13 mouse cellular contexts compared by ENCODE assay signal in genomic region chr7:83800561-83801482, GRCm38 (mm10). TPM values are rescaled to one million over a fixed set of nuclear protein-coding genes. Genes with fewer than 3 reads are reported as not detected.
DNase-seq lines count a peak whose midpoint lies in the region; ATAC-seq and TF ChIP-seq lines count a peak whose summit lies in the region.
"Had no signal": no experiment of that assay in that cellular context is flagged by ENCODE, and none has a peak within 500 bp of the region (broad histone marks: within the 10 kb centered on the region; RNA-seq: fewer than 3 reads in every experiment).

No protein-coding gene starts in this region.

- intact Hi-C loops in heart, postnatal 14 days (cut with DNase I), result loop anchor here (2.0 to 5.0 kb wide), 2 partner anchors 26 to 104 kb away; no protein-coding TSS in a partner anchor

- DNase-seq in cerebellum, adult 9-10 months, result peak; percentile 70
- no peak for DNase-seq in cerebellum, adult 8-10 months
- no peak for DNase-seq in heart, postnatal 14 days
- DNase-seq in ovary, adult 18-20 months (ENCODE audit: low spot score), result peak; percentile 57
- DNase-seq in ovary, postnatal 10 days (ENCODE audit: low spot score), result no peak
- DNase-seq in brain, embryonic 14.5 days (ENCODE audit: low read depth), result peak; percentile 39
- DNase-seq in midbrain, postnatal 0 days (ENCODE audit: low spot score), result no peak
- DNase-seq: gastrocnemius, postnatal 36 days; kidney, adult 9 months had no signal

- no peak for ATAC-seq in heart, embryonic 14.5 days (ENCODE audit: insufficient number of reproducible peaks, insufficient read depth, low FRiP score, low read depth)
- no peak for ATAC-seq in midbrain, postnatal 0 days (ENCODE audit: low FRiP score)
- ATAC-seq: liver, embryonic 12.5 days had no signal

- no peak overlapping the region for H3K4me3 ChIP-seq in heart, embryonic 14.5 days (ENCODE audit: control insufficient read depth in 1 of 2, insufficient read depth in 1 of 2, low read depth in 1 of 2, low read length in 2 of 2)
- no peak overlapping the region for H3K4me3 ChIP-seq in midbrain, postnatal 0 days (ENCODE audit: low read depth, low read length)
- H3K4me3 ChIP-seq: liver, embryonic 12.5 days; myocyte had no signal

- 53% methylated on average over 8 of the region's 8 CpGs for WGBS in heart, embryonic 14.5 days
- WGBS in midbrain, postnatal 0 days, result 76% methylated on average over 8 of the region's 8 CpGs

- H3K4me1 ChIP-seq in heart, embryonic 14.5 days (ENCODE audit: control insufficient read depth in 2 of 2, insufficient read depth in 2 of 2, low read length in 2 of 2), result peaks cover 8 to 11% of the 10 kb centered on the region in 2 experiments
- H3K4me1 ChIP-seq in midbrain, postnatal 0 days (ENCODE audit: insufficient read depth, low read length), result no peaks in the 10 kb centered on the region
- H3K4me1 ChIP-seq: liver, embryonic 12.5 days had no signal

- H3K4me2 ChIP-seq in heart, embryonic 14.5 days (ENCODE audit: low read length), result 0 out of 2 replicates have a peak overlapping the region, but pooled peaks have one; percentile 0
- H3K4me2 ChIP-seq in midbrain, postnatal 0 days (ENCODE audit: low read depth, low read length, poor library complexity, severe bottlenecking), result no peak overlapping the region
- H3K4me2 ChIP-seq: hindbrain, embryonic 14.5 days; liver, embryonic 12.5 days had no signal

- no peak for TF ChIP-seq CTCF in brain, embryonic 14.5 days (IDR thresholded peaks at IDR 0.05; ENCODE audit: borderline replicate concordance, extremely low read depth, insufficient read depth, insufficient read length)
- no peak for TF ChIP-seq CTCF in midbrain, postnatal 0 days (IDR thresholded peaks at IDR 0.05)

- peak overlapping the region; percentile 44 to 68; a peak in 3 of 4 replicates for H3K27ac ChIP-seq in heart, embryonic 14.5 days (replicated peaks in 1 of 2; ENCODE audit: control insufficient read depth in 1 of 2, insufficient read depth in 1 of 2, low read depth in 2 of 2, low read length in 2 of 2)
- no peak overlapping the region for H3K27ac ChIP-seq in midbrain, postnatal 0 days (ENCODE audit: low read depth, low read length)
- H3K27ac ChIP-seq: hindbrain, embryonic 14.5 days; liver, embryonic 12.5 days had no signal

- TF ChIP-seq POLR2A in brain, embryonic 14.5 days (IDR thresholded peaks at IDR 0.05; ENCODE audit: borderline replicate concordance, extremely low read depth, insufficient read depth, insufficient read length, poor library complexity, severe bottlenecking), result no peak

- H3K9me3 ChIP-seq in heart, embryonic 14.5 days (ENCODE audit: control insufficient read depth, low read length), result no peaks in the 10 kb centered on the region
- no peaks in the 10 kb centered on the region for H3K9me3 ChIP-seq in midbrain, postnatal 0 days (ENCODE audit: low read length)
- H3K9me3 ChIP-seq: liver, embryonic 12.5 days had no signal

- no peaks in the 10 kb centered on the region for H3K27me3 ChIP-seq in heart, embryonic 14.5 days (ENCODE audit: control insufficient read depth, insufficient read depth, low read length)
- H3K27me3 ChIP-seq in midbrain, postnatal 0 days (ENCODE audit: insufficient read depth, low read length), result no peaks in the 10 kb centered on the region
- H3K27me3 ChIP-seq: liver, embryonic 12.5 days had no signal

- no peaks in the 10 kb centered on the region for H3K36me3 ChIP-seq in heart, embryonic 14.5 days (ENCODE audit: control insufficient read depth, insufficient read depth, low read length)
- no peaks in the 10 kb centered on the region for H3K36me3 ChIP-seq in midbrain, postnatal 0 days (ENCODE audit: insufficient read depth, low read length)
- H3K36me3 ChIP-seq: liver, embryonic 12.5 days had no signal

- no peak overlapping the region; the same call in 1 of the 2 replicates for H3K9ac ChIP-seq in heart, embryonic 14.5 days (ENCODE audit: low read length)
- no peak overlapping the region for H3K9ac ChIP-seq in midbrain, postnatal 0 days (replicated peaks; ENCODE audit: low read length, poor library complexity, severe bottlenecking)
- H3K9ac ChIP-seq: hindbrain, embryonic 14.5 days; liver, embryonic 12.5 days had no signal

RNA-seq across cellular contexts. Expression of gene Cfap161, which starts 6.1 kb away (rescaled TPM):
- 3.3 TPM in 2 replicates for polyA plus RNA-seq in heart, embryonic 14.5 days (2014; fragmentation: Nextera tagmentation; extraction: Ambion mirVana)
- under 1 TPM in 1 of 2 experiments, not detected in 1; 0.22 TPM for total RNA-seq in heart, postnatal 14 days (2021)
- polyA plus RNA-seq in brain, embryonic 14.5 days (2012; rRNA removed), result 0.45 and 0.52 TPM in 2 replicates
- total RNA-seq in midbrain, postnatal 0 days (2014; rRNA removed), result 2.0 and 2.3 TPM in 2 replicates
- polyA plus RNA-seq in midbrain, postnatal 0 days (2015; fragmentation: Nextera tagmentation; extraction: Ambion mirVana), result 2.1 and 2.9 TPM in 2 replicates
- total RNA-seq: gastrocnemius, postnatal 36 days had no signal
- polyA plus RNA-seq: liver, embryonic 12.5 days had no signal

RNA-seq across cellular contexts. Expression of gene Il16, which starts 55.3 kb away (rescaled TPM):
- polyA plus RNA-seq in heart, embryonic 14.5 days (2014; fragmentation: Nextera tagmentation; extraction: Ambion mirVana), result 3.2 and 4.4 TPM in 2 replicates
- 10 to 100 TPM in 1 of 2 experiments, 1 to 10 TPM in 1; 8.0 to 10.6 TPM for total RNA-seq in heart, postnatal 14 days (2021)
- polyA plus RNA-seq in brain, embryonic 14.5 days (2012; rRNA removed), result 0.82 and 1.2 TPM in 2 replicates
- total RNA-seq in midbrain, postnatal 0 days (2014; rRNA removed), result 0.99 and 1.7 TPM in 2 replicates
- 0.85 and 1.0 TPM in 2 replicates for polyA plus RNA-seq in midbrain, postnatal 0 days (2015; fragmentation: Nextera tagmentation; extraction: Ambion mirVana)

Comparison
In these comparisons a context has a peak if more than half of its experiments do, and no peak if none do; other contexts are left out.
1. DNase-seq: peak in cerebellum, adult 9-10 months (single experiment), ovary, adult 18-20 months (single experiment) and brain, embryonic 14.5 days (single experiment); none in cerebellum, adult 8-10 months (single experiment), heart, postnatal 14 days (0 of 2), ovary, postnatal 10 days (single experiment) and midbrain, postnatal 0 days (single experiment).